Mouse (Mus musculus): ENCODE data around the gene Fig4.
A peak's percentile ranks its signal among the peaks of the same experiment; 100 is the strongest.

DNA sequence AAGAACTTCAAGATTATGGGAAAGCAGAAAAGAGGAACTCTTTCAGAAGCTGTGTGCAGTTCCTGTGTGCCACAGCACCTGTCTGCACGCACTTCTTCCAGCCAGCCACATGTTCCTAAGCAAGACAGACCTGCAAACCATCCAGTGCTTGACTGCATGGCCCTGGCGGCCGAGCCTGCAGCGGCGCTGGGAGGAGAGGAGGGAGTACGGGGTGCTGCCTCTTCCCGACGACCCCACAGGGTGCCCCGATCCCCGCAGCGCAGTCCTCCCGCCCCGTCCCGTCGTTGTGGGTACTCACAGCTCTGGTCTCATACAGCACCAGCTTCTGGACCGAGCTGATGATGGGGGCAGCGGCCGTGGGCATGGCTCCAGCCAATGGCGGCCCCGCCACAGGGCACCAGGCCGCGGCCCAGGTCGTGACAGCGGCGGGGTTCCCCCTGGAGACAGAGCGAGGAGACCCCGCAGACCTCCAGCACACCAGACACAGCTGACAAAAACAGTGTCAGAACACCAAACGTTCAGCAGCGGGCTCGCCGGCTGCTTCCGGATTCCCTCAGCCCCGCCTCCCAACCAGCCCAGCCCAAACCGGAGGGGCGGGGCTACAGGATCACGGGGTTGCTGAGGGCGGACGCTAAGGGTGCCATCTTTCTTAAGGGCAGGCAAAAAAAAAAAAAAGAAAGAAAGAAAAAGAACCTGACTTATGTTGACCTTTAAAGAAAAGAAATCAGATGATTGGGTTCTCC is at the start of gene Fig4:
- TF ChIP-seq CTCF (IDR thresholded peaks at IDR 0.05), result peak; percentile 33; the same call in 1 of the 2 replicates
- no peak for TF ChIP-seq EP300 (IDR thresholded peaks at IDR 0.05)
